Mouse (Mus musculus): ENCODE measurements around the gene Crlf1. TPM values are rescaled to one million over a fixed set of nuclear protein-coding genes. Genes with fewer than 3 reads are reported as not detected.
"Not testable (repeated sequence)": the region's sequence is repeated elsewhere in the genome, so short reads cannot be mapped to it uniquely, and the experiment has no call there.

Gene Crlf1
- polyA plus RNA-seq, 1 experiment from 2014 or later: 2.8 TPM

DNA sequence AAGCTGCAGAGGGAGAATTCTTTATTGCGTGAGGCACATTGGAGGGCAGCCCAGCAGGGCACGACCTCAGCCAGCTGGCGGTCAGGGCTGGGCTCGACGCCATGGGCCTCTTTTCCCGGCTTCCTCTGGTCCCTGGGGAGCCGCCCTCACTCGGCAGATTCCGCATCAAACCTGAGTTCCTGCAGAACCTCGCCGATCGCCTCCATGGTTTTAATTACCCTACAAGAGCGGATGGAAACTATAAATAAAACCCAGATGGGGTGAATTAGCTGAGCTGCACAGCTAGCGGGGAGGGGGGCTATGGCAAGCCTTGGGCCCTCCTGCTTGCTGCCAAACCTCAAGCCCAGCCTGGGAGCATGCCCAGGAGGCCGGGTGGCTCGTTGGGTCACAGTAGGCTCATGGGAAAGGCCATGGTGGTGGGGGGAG is 11.3 kb downstream of the Crlf1 start:
- Histone ChIP-seq H3K27me3 (peaks cover 59% of the 10 kb centered on the region), H3K9me3 (no peaks in the 10 kb centered on the region), H3K4me2 (no peak overlapping the region), H3K4me3 (replicated peaks) (no peak overlapping the region), H3K27ac (no peak overlapping the region), H3K4me1 (peaks cover 52% of the 10 kb centered on the region), H3K36me3 (replicated peaks) (peaks cover 32% of the 10 kb centered on the region), H3K9ac (no peak overlapping the region)
- no peak for ATAC-seq (ENCODE audit: low FRiP score)
- WGBS: 75% methylated on average over 16 of the region's 16 CpGs

GRCm38 (mm10) chr8:70504851-70505250 is 11.9 kb downstream of the Crlf1 start:
- H3K4me1 ChIP-seq: peaks cover 56% of the 10 kb centered on the region
- no peak overlapping the region for H3K27ac ChIP-seq
- H3K4me3 ChIP-seq (replicated peaks): no peak overlapping the region; the same call in 1 of the 2 replicates
- peaks cover 32% of the 10 kb centered on the region for H3K36me3 ChIP-seq (replicated peaks)
- ATAC-seq (ENCODE audit: low FRiP score): no peak
- H3K4me2 ChIP-seq: peak overlapping the region; percentile 88; the same call in 1 of the 2 replicates
- H3K27me3 ChIP-seq: peaks cover 53% of the 10 kb centered on the region
- WGBS: 68% methylated on average over 3 of the region's 3 CpGs
- H3K9ac ChIP-seq: no peak overlapping the region
- H3K9me3 ChIP-seq: no peaks in the 10 kb centered on the region

DNA sequence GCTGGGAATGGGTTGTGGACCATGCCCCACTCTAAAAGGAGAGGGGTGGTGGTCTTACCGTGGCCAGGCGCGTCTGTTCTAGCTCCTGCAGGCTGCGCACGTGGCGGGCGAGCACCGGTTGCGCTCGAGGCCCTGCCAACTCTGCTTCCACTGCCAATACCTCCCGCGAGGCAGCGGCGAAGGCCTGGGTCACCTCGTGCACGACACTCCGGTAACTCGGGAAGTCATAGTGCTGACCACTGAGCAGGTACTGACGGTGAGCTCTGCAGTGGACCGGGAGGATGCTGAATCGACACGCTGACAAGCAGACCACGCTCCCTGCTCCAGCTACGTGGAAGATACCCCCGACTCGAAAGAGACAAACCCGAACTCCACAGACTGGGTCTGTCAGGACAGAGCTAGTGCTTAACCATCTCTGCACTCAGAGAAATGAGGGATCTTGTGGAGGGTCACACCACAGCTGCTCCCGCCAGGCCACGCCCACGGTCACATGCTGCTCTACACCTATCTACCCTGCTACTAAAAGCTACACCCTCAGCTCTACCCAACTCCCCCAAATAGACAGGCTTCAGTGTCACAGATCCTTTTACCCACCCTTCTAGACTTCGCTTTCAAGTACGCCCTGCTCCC is 12.9 kb downstream of the Crlf1 start:
- Histone ChIP-seq H3K27me3 (peaks cover 43% of the 10 kb centered on the region), H3K4me3 (replicated peaks) (peak overlapping the region; percentile 72), H3K4me1 (peaks cover 54% of the 10 kb centered on the region), H3K27ac (peak overlapping the region; percentile 91), H3K4me2 (peak overlapping the region; percentile 88), H3K36me3 (replicated peaks) (peaks cover 32% of the 10 kb centered on the region), H3K9ac (peak overlapping the region; percentile 80), H3K9me3 (no peaks in the 10 kb centered on the region)
- WGBS: 41% methylated on average over 32 of the region's 32 CpGs
- peak; percentile 9 for ATAC-seq (ENCODE audit: low FRiP score)

DNA sequence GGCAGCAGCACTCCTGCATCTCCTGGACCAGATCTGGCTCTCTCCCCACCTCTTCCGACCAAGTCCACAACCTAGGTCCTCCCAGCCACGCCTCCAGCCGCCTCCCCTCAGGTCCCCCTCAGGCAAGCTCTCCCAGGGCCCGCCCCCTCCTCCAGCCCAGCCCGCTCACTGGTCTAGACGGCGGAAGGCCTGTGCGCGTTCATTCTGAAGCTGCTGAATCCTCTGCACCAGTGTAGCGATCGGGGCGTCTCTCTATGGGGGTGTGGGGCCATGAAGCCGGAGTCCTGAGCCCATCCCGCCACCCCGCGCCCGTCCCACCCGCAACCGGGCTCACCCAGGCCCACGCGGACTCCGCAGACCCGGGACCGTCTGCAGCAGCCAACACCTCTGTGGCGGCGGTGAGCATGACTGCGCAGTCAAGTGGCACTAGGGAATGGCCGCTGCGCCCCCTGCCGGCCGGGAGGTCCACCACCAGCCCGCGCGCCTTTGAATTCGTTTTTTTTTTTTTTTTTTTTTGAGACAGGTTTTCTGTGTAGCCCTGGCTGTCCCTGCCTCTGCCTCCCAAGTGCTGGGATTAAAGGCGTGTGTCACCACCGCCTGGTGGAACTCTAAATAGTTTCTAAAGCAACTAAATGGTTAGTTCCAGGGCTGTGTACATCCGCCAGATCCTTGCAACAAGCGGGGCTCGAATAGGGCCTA is 13.5 kb downstream of the Crlf1 start, which contains the start of gene Rex1bd:
TSS of gene Rex1bd (minus strand) at position 425 of the 699 bp plus-strand sequence.
- peak; percentile 89 for ATAC-seq (ENCODE audit: low FRiP score)
- WGBS: 2% methylated on average over 40 of the region's 40 CpGs
- H3K4me1 ChIP-seq: peaks cover 52% of the 10 kb centered on the region

GRCm38 (mm10) chr8:70507027-70507393 is 14.1 kb downstream of the Crlf1 start:
- Histone ChIP-seq H3K27ac (peak overlapping the region; percentile 62), H3K4me2 (peak overlapping the region; percentile 88), H3K9ac (peak overlapping the region; percentile 25; the same call in 1 of the 2 replicates), H3K27me3 (peaks cover 32% of the 10 kb centered on the region), H3K36me3 (replicated peaks) (peaks cover 32% of the 10 kb centered on the region), H3K9me3 (no peaks in the 10 kb centered on the region), H3K4me1 (peaks cover 56% of the 10 kb centered on the region), H3K4me3 (replicated peaks) (peak overlapping the region; percentile 72; the same call in 1 of the 2 replicates)
- ATAC-seq (ENCODE audit: low FRiP score): no peak
- 57% methylated on average over 5 of the region's 5 CpGs for WGBS

More for the DNA sequence above, 13.5 kb downstream of the Crlf1 start, which contains the start of gene Rex1bd:
- peak within 1 kb of the TSS; percentile 91 for H3K27ac ChIP-seq
- H3K9ac ChIP-seq: peak within 1 kb of the TSS; percentile 80
- H3K9me3 ChIP-seq: no peaks in the 10 kb centered on the region
- peak within 1 kb of the TSS; percentile 88 for H3K4me2 ChIP-seq
- peaks cover 37% of the 10 kb centered on the region for H3K27me3 ChIP-seq
- peaks cover 32% of the 10 kb centered on the region for H3K36me3 ChIP-seq (replicated peaks)
- peak within 1 kb of the TSS; percentile 72 for H3K4me3 ChIP-seq (replicated peaks)

- H3K4me1 ChIP-seq: peaks cover 41% of the 10 kb centered on the region
- 18% methylated on average over 25 of the region's 25 CpGs for WGBS
- no peak for ATAC-seq (ENCODE audit: low FRiP score)
- peak overlapping the region; percentile 97 for H3K4me2 ChIP-seq
- H3K9me3 ChIP-seq: no peaks in the 10 kb centered on the region
- H3K4me3 ChIP-seq (replicated peaks): peak overlapping the region; percentile 99
- peaks cover 7% of the 10 kb centered on the region for H3K27me3 ChIP-seq
- peak overlapping the region; percentile 98 for H3K9ac ChIP-seq
- H3K27ac ChIP-seq: no peak overlapping the region
- H3K36me3 ChIP-seq (replicated peaks): peaks cover 47% of the 10 kb centered on the region
Measured at GRCm38 (mm10) chr8:70509281-70509952, 16.5 kb downstream of the Crlf1 start.

- Histone ChIP-seq H3K9me3 (no peaks in the 10 kb centered on the region), H3K36me3 (replicated peaks) (peaks cover 44% of the 10 kb centered on the region), H3K27me3 (no peaks in the 10 kb centered on the region), H3K4me2 (peak within 1 kb of the TSS; percentile 97), H3K27ac (peak within 1 kb of the TSS; percentile 97), H3K9ac (peak within 1 kb of the TSS; percentile 98), H3K4me3 (replicated peaks) (peak within 1 kb of the TSS; percentile 99), H3K4me1 (peaks cover 32% of the 10 kb centered on the region)
- WGBS: under 1% methylated on average over 74 of the region's 74 CpGs
- peak; percentile 86 for ATAC-seq (ENCODE audit: low FRiP score)
Measured at GRCm38 (mm10) chr8:70510228-70510915, 17.4 kb downstream of the Crlf1 start, which contains the start of gene Uba52. TSS of gene Uba52 (minus strand) at chr8:70510801.

- H3K9me3 ChIP-seq; H3K27me3 ChIP-seq; ATAC-seq (ENCODE audit: low FRiP score): not testable (repeated sequence)
- WGBS: 91% methylated on average over 6 of the region's 6 CpGs
- Histone ChIP-seq H3K36me3 (replicated peaks) (peaks cover 49% of the 10 kb centered on the region), H3K4me3 (replicated peaks) (peak overlapping the region; percentile 99), H3K4me1 (peaks cover 25% of the 10 kb centered on the region), H3K4me2 (peak overlapping the region; percentile 97), H3K27ac (peak overlapping the region; percentile 97; the same call in 1 of the 2 replicates), H3K9ac (peak overlapping the region; percentile 98; the same call in 1 of the 2 replicates)
Measured at GRCm38 (mm10) chr8:70511174-70511573, 18.2 kb downstream of the Crlf1 start.

- no peaks in the 10 kb centered on the region for H3K9me3 ChIP-seq
- peaks cover 54% of the 10 kb centered on the region for H3K36me3 ChIP-seq (replicated peaks)
- no peak for ATAC-seq (ENCODE audit: low FRiP score)
- 95% methylated on average over 2 of the region's 2 CpGs for whole genome bisulfite sequencing
- H3K4me3 ChIP-seq (replicated peaks): no peak overlapping the region
- H3K27me3 ChIP-seq: no peaks in the 10 kb centered on the region
- H3K9ac ChIP-seq: peak overlapping the region; percentile 98; the same call in 1 of the 2 replicates
- peaks cover 25% of the 10 kb centered on the region for H3K4me1 ChIP-seq
- H3K4me2 ChIP-seq: no peak overlapping the region
- no peak overlapping the region for H3K27ac ChIP-seq
Measured at GRCm38 (mm10) chr8:70511770-70512169, 18.8 kb downstream of the Crlf1 start.

- ATAC-seq (ENCODE audit: low FRiP score): no peak
- Histone ChIP-seq H3K27me3 (no peaks in the 10 kb centered on the region), H3K36me3 (replicated peaks) (peaks cover 48% of the 10 kb centered on the region), H3K4me1 (peaks cover 25% of the 10 kb centered on the region), H3K9me3 (no peaks in the 10 kb centered on the region), H3K27ac (no peak overlapping the region), H3K4me2 (no peak overlapping the region), H3K4me3 (replicated peaks) (no peak overlapping the region), H3K9ac (no peak overlapping the region)
- 95% methylated on average over 11 of the region's 11 CpGs for WGBS
Measured at GRCm38 (mm10) chr8:70512253-70512903, 19.4 kb downstream of the Crlf1 start.

GRCm38 (mm10) chr8:70513441-70513840 is 20.5 kb downstream of the Crlf1 start:
- Histone ChIP-seq H3K4me3 (replicated peaks) (no peak overlapping the region), H3K9me3 (no peaks in the 10 kb centered on the region), H3K4me2 (no peak overlapping the region), H3K27ac (no peak overlapping the region), H3K4me1 (peaks cover 20% of the 10 kb centered on the region), H3K9ac (no peak overlapping the region), H3K36me3 (replicated peaks) (peaks cover 39% of the 10 kb centered on the region), H3K27me3 (no peaks in the 10 kb centered on the region)
- ATAC-seq (ENCODE audit: low FRiP score): no peak
- 75% methylated on average over 2 of the region's 2 CpGs for WGBS
